Mouse (Mus musculus) liver, embryonic 14.5 days (tissue): ENCODE data around the gene Slc28a3.

ENCODE experiments used
- CTCF ChIP-seq: IDR thresholded peaks from 2 replicates; pipeline ENCODE4 v1.5.1; 2016; ENCODE audit warnings: antibody characterized with exemption, low read depth, control low read depth
- EP300 ChIP-seq: IDR thresholded peaks from 2 replicates; pipeline ENCODE4 v1.6.1; 2016; ENCODE audit warnings: antibody characterized with exemption, low read depth

DNA sequence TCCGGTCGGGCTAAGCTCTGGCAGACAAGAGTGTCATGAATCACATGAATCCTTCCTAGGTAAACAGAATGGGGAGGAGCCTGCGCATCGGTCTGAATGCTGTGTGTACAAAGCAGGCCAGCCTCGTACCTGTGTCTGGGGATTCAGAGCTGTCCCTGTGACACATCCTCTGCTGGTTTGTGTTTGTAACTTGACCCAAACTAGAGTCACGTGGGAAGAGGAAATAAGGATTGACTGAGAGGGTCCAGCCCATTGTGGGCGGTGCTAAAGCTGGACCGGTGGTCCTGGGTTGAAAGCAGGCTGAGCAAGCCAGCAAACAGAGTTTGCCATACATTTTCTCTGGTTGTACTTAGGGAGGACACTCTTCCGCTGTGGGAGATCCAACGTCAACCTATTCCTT, 20.1 kb upstream of the Slc28a3 start:
- TF ChIP-seq CTCF: no peak
- no peak for TF ChIP-seq EP300
